Comparison of ENCODE assay signal across 23 mouse cellular contexts in genomic region chr3:59169215-59169614, GRCm38 (mm10). TPM values are rescaled to one million over a fixed set of nuclear protein-coding genes. Genes with fewer than 3 reads are reported as not detected.
A peak's percentile ranks its signal among the peaks of the same experiment; 100 is the strongest.
DNase-seq lines count a peak whose midpoint lies in the region; ATAC-seq and TF ChIP-seq lines count a peak whose summit lies in the region.
"Had no signal": no experiment of that assay in that cellular context is flagged by ENCODE, and none has a peak within 500 bp of the region (broad histone marks: within the 10 kb centered on the region; RNA-seq: fewer than 3 reads in every experiment).

No protein-coding gene starts in this region.

- H3K4me3 ChIP-seq in heart, adult 2 months: no peak overlapping the region
- no peak overlapping the region for H3K4me3 ChIP-seq in heart, embryonic 12.5 days
- no peak overlapping the region for H3K4me3 ChIP-seq in liver, postnatal 0 days (ENCODE audit: low read depth, low read length)
- no peak overlapping the region for H3K4me3 ChIP-seq in liver, embryonic 12.5 days
- H3K4me3 ChIP-seq: embryonic facial prominence, embryonic 15.5 days; forebrain, embryonic 12.5 days; midbrain, embryonic 15.5 days had no signal

- no peak for TF ChIP-seq EP300 in heart, adult 2 months (IDR thresholded peaks at IDR 0.05; ENCODE audit: insufficient read depth, low read depth, low read length)
- no peak for TF ChIP-seq EP300 in liver, postnatal 0 days (IDR thresholded peaks at IDR 0.05; ENCODE audit: low read depth)

- no peaks in the 10 kb centered on the region for H3K9me3 ChIP-seq in heart, embryonic 12.5 days (replicated peaks)
- no peaks in the 10 kb centered on the region for H3K9me3 ChIP-seq in liver, postnatal 0 days (ENCODE audit: low read length)
- H3K9me3 ChIP-seq in liver, embryonic 12.5 days (replicated peaks): no peaks in the 10 kb centered on the region
- H3K9me3 ChIP-seq: embryonic facial prominence, embryonic 15.5 days; forebrain, embryonic 12.5 days; midbrain, embryonic 15.5 days had no signal

- DNase-seq in heart, adult 2 months: no peak
- DNase-seq in liver, postnatal 0 days: no peak
- no peak for DNase-seq in Patski (ENCODE audit: low read depth, low spot score)
- DNase-seq in splenic B cell, adult 2 months (ENCODE audit: low read depth, low spot score): peak; percentile 20
- no peak for DNase-seq in layer of hippocampus, adult 9-11 months
- DNase-seq: adrenal gland, postnatal 14 days; cerebellum, adult 2 months; heart, postnatal 10 days; kidney, adult 9 months; left cerebral cortex, postnatal 4 days; right cerebral cortex, adult 18-20 months; spleen, adult 18-20 months had no signal

- no peak overlapping the region for H3K4me2 ChIP-seq in heart, embryonic 12.5 days
- H3K4me2 ChIP-seq in liver, postnatal 0 days (ENCODE audit: low read depth, low read length): no peak overlapping the region
- no peak overlapping the region for H3K4me2 ChIP-seq in liver, embryonic 12.5 days
- H3K4me2 ChIP-seq: embryonic facial prominence, embryonic 15.5 days; forebrain, embryonic 12.5 days; midbrain, embryonic 15.5 days had no signal

- CTCF ChIA-PET in Patski (lab: Charles Lee): interaction anchor here (0.7 to 1.8 kb wide), 3 partner anchors 15 to 43 kb away, joined by 3 to 4 read pairs (median 3); no protein-coding TSS in a partner anchor

- no peaks in the 10 kb centered on the region for H3K79me2 ChIP-seq in heart, adult 2 months (replicated peaks; ENCODE audit: control insufficient read depth, insufficient read depth, low read length)

- no peaks in the 10 kb centered on the region for H3K36me3 ChIP-seq in heart, adult 2 months (ENCODE audit: control insufficient read depth, insufficient read depth, low read length)
- H3K36me3 ChIP-seq in heart, embryonic 12.5 days: no peaks in the 10 kb centered on the region
- no peaks in the 10 kb centered on the region for H3K36me3 ChIP-seq in liver, postnatal 0 days (replicated peaks; ENCODE audit: insufficient read depth, low read length)
- H3K36me3 ChIP-seq in liver, embryonic 12.5 days: no peaks in the 10 kb centered on the region
- H3K36me3 ChIP-seq in splenic B cell, adult 2 months (ENCODE audit: control insufficient read depth, insufficient read depth, low read length, poor library complexity, severe bottlenecking): no peaks in the 10 kb centered on the region
- H3K36me3 ChIP-seq: embryonic facial prominence, embryonic 15.5 days; forebrain, embryonic 12.5 days; midbrain, embryonic 15.5 days had no signal

- no peak overlapping the region for H3K9ac ChIP-seq in heart, adult 2 months (ENCODE audit: low read depth, low read length)
- H3K9ac ChIP-seq in heart, embryonic 12.5 days: no peak overlapping the region
- H3K9ac ChIP-seq in liver, postnatal 0 days (replicated peaks): no peak overlapping the region
- no peak overlapping the region for H3K9ac ChIP-seq in liver, embryonic 12.5 days
- H3K9ac ChIP-seq: embryonic facial prominence, embryonic 15.5 days; forebrain, embryonic 12.5 days; midbrain, embryonic 15.5 days had no signal

- no peak for TF ChIP-seq POLR2A in heart, adult 2 months (IDR thresholded peaks at IDR 0.05; ENCODE audit: insufficient read depth, low read depth, low read length)

- peaks cover 3% of the 10 kb centered on the region; the same call in 1 of the 2 replicates for H3K4me1 ChIP-seq in heart, adult 2 months (ENCODE audit: control insufficient read depth, insufficient read depth, low read length)
- H3K4me1 ChIP-seq in heart, embryonic 12.5 days (replicated peaks): peaks cover 12% of the 10 kb centered on the region
- no peaks in the 10 kb centered on the region for H3K4me1 ChIP-seq in liver, postnatal 0 days (ENCODE audit: insufficient read depth)
- H3K4me1 ChIP-seq in liver, embryonic 12.5 days: no peaks in the 10 kb centered on the region
- H3K4me1 ChIP-seq: forebrain, embryonic 12.5 days; midbrain, embryonic 15.5 days had no signal

- intact Hi-C loops in heart, adult 2 months (cut with DNase I): no loop called here

- POLR2A ChIA-PET in Patski (lab: Charles Lee): no interaction called here

- TF ChIP-seq CTCF in heart, adult 2 months (IDR thresholded peaks at IDR 0.05): 0 out of 2 replicates have a peak, but pooled peaks have one; percentile 11
- peak; percentile 46 for TF ChIP-seq CTCF in liver, postnatal 0 days (IDR thresholded peaks at IDR 0.05; ENCODE audit: low read depth)
- peak; percentile 20 for TF ChIP-seq CTCF in Patski (IDR thresholded peaks at IDR 0.05)

- in situ Hi-C loops in Patski (cut with MboI; ENCODE audit: low pct_unique_long_range_greater_than_20kb): no loop called here

- ATAC-seq in heart, embryonic 12.5 days (ENCODE audit: insufficient number of reproducible peaks, low FRiP score): no peak
- ATAC-seq in liver, postnatal 0 days: no peak
- no peak for ATAC-seq in liver, embryonic 12.5 days
- no peak for ATAC-seq in Patski
- ATAC-seq: hindbrain, embryonic 16.5 days; midbrain, embryonic 15.5 days had no signal

- no peak overlapping the region for H3K27ac ChIP-seq in heart, adult 2 months
- H3K27ac ChIP-seq in heart, embryonic 12.5 days (ENCODE audit: poor library complexity, severe bottlenecking): no peak overlapping the region
- H3K27ac ChIP-seq in liver, postnatal 0 days (ENCODE audit: low read depth): no peak overlapping the region
- no peak overlapping the region for H3K27ac ChIP-seq in liver, embryonic 12.5 days
- H3K27ac ChIP-seq: embryonic facial prominence, embryonic 15.5 days; forebrain, embryonic 12.5 days; midbrain, embryonic 15.5 days had no signal

- H3K27me3 ChIP-seq in heart, adult 2 months (ENCODE audit: control insufficient read depth, insufficient read depth, low read length): no peaks in the 10 kb centered on the region
- H3K27me3 ChIP-seq in heart, embryonic 12.5 days (replicated peaks): no peaks in the 10 kb centered on the region
- H3K27me3 ChIP-seq in liver, postnatal 0 days (ENCODE audit: insufficient read depth, low read length): no peaks in the 10 kb centered on the region
- no peaks in the 10 kb centered on the region for H3K27me3 ChIP-seq in liver, embryonic 12.5 days (replicated peaks)
- H3K27me3 ChIP-seq in Patski: no peaks in the 10 kb centered on the region
- no peaks in the 10 kb centered on the region for H3K27me3 ChIP-seq in splenic B cell, adult 2 months (ENCODE audit: control insufficient read depth, insufficient read depth, low read length, poor library complexity, severe bottlenecking)
- H3K27me3 ChIP-seq: embryonic facial prominence, embryonic 15.5 days; forebrain, embryonic 12.5 days; midbrain, embryonic 15.5 days had no signal

- 71% methylated on average over 4 of the region's 4 CpGs for WGBS in heart, adult 2 months
- 77% methylated on average over 4 of the region's 4 CpGs for WGBS in heart, embryonic 12.5 days
- whole genome bisulfite sequencing in liver, postnatal 0 days (ENCODE audit: insufficient replicate concordance): 72% methylated on average over 4 of the region's 4 CpGs
- 73% methylated on average over 4 of the region's 4 CpGs for WGBS in liver, embryonic 12.5 days (ENCODE audit: insufficient replicate concordance)

RNA-seq across cellular contexts. Expression of gene P2ry14, which starts 15.8 kb away (rescaled TPM):
- total RNA-seq in heart, adult 2 months (2021): 1 to 10 TPM; 4.3 to 4.4 TPM
- 3.4 and 6.7 TPM in 2 replicates for polyA plus RNA-seq in heart, adult 2 months (2012; rRNA removed)
- 1.1 and 1.8 TPM in 2 replicates for polyA plus RNA-seq in heart, embryonic 12.5 days (2016; fragmentation: Nextera tagmentation; extraction: Ambion mirVana)
- polyA plus RNA-seq in liver, postnatal 0 days (2015; fragmentation: Nextera tagmentation; extraction: Ambion mirVana): 7.3 and 9.4 TPM in 2 replicates
- 1.7 and 2.4 TPM in 2 replicates for polyA plus RNA-seq in liver, embryonic 12.5 days (2016; fragmentation: Nextera tagmentation; extraction: Ambion mirVana)
- 0.33 TPM for polyA plus RNA-seq in Patski (2021)

RNA-seq across cellular contexts. Expression of gene Gpr87, which starts 25.7 kb away (rescaled TPM):
- not detected for total RNA-seq in heart, adult 2 months (2021)
- not detected in 2 replicates for polyA plus RNA-seq in heart, adult 2 months (2012; rRNA removed)
- 0.14 TPM in 1 of 2 replicates, not detected in the other for polyA plus RNA-seq in heart, embryonic 12.5 days (2016; fragmentation: Nextera tagmentation; extraction: Ambion mirVana)
- not detected in 2 replicates for polyA plus RNA-seq in liver, postnatal 0 days (2015; fragmentation: Nextera tagmentation; extraction: Ambion mirVana)
- polyA plus RNA-seq in liver, embryonic 12.5 days (2016; fragmentation: Nextera tagmentation; extraction: Ambion mirVana): 0.08 TPM in 1 of 2 replicates, not detected in the other
- not detected for polyA plus RNA-seq in Patski (2021)
- total RNA-seq: adrenal gland, postnatal 14 days; gastrocnemius, postnatal 4 days; heart, postnatal 10 days; left cerebral cortex, postnatal 4 days; liver, adult 2 months; megakaryocyte, adult 5-6 weeks had no signal
- polyA plus RNA-seq: cerebellum, adult 2 months; large intestine, adult 2 months; liver, adult 2 months; lung, embryonic 16.5 days had no signal

RNA-seq across cellular contexts. Expression of gene P2ry13, which starts 41.5 kb away (rescaled TPM):
- under 1 TPM; 0.39 to 0.97 TPM for total RNA-seq in heart, adult 2 months (2021)
- 0.92 and 1.6 TPM in 2 replicates for polyA plus RNA-seq in heart, adult 2 months (2012; rRNA removed)
- 0.45 and 0.79 TPM in 2 replicates for polyA plus RNA-seq in heart, embryonic 12.5 days (2016; fragmentation: Nextera tagmentation; extraction: Ambion mirVana)
- 4.4 and 4.6 TPM in 2 replicates for polyA plus RNA-seq in liver, postnatal 0 days (2015; fragmentation: Nextera tagmentation; extraction: Ambion mirVana)
- polyA plus RNA-seq in liver, embryonic 12.5 days (2016; fragmentation: Nextera tagmentation; extraction: Ambion mirVana): 1.6 and 1.8 TPM in 2 replicates
- polyA plus RNA-seq in Patski (2021): not detected
